Mouse (Mus musculus) layer of hippocampus, postnatal 10 days (tissue): ENCODE results near the gene Tpbpb. TPM values are rescaled to one million over a fixed set of nuclear protein-coding genes. Genes with fewer than 3 reads are reported as not detected.
"Not testable (repeated sequence)": the region's sequence is repeated elsewhere in the genome, so short reads cannot be mapped to it uniquely, and the experiment has no call there.

Source experiments
- DNase-seq, 2 experiments: peaks; one replicate each; pipeline ENCODE4 v3.0.0; 2021; ENCODE audit warnings: low spot score in 2 of 2
- long read RNA-seq: library from polyadenylated mRNA; stranded (forward); transcript quantifications from one replicate; pipeline ENCODE4 v2.0.0, GENCODE M21; 2023
- total RNA-seq, 2 experiments: library from RNA; stranded (reverse); gene quantifications; 2 replicates each; pipeline ENCODE4 v1.2.3; 2021

Gene Tpbpb
- not detected for total RNA-seq
- long read RNA-seq = 0 reads

GRCm38 (mm10) chr13:60904780-60905179 lies at the start of gene Tpbpb:
TSS of gene Tpbpb (minus strand) at chr13:60904880.
- not testable (repeated sequence) for DNase-seq

GRCm38 (mm10) chr13:60941884-60942283 lies 37.2 kb upstream of the Tpbpb start, which contains the start of gene Tpbpa:
TSS of gene Tpbpa (minus strand) at chr13:60941984.
- DNase-seq = not testable (repeated sequence)

GRCm38 (mm10) chr13:60936500-60936901 lies 31.8 kb upstream of the Tpbpb start, which contains the start of the genes Gm49391 and Ctla2a:
TSS of gene Gm49391 (minus strand) at chr13:60936571.
TSS of gene Ctla2a (minus strand) at chr13:60936625.
- DNase-seq = no peak

- not testable (repeated sequence) for DNase-seq
These were observed 30.8 kb upstream of the Tpbpb start, which contains the start of gene Gm49393 for GRCm38 (mm10) chr13:60935490-60935889. TSS of gene Gm49393 (minus strand) at chr13:60935590.

- no peak for DNase-seq
These were observed 7.4 kb downstream of the Tpbpb start, which contains the start of gene Ctla2b for GRCm38 (mm10) chr13:60897328-60897727. TSS of gene Ctla2b (minus strand) at chr13:60897447.

- DNase-seq = not testable (repeated sequence)
These were observed 7.9 kb downstream of the Tpbpb start, which contains the start of gene Gm49392 for GRCm38 (mm10) chr13:60896794-60897193. TSS of gene Gm49392 (minus strand) at chr13:60896894.

- DNase-seq = no peak
These were observed 9.1 kb downstream of the Tpbpb start for GRCm38 (mm10) chr13:60895406-60896160.

- DNase-seq = no peak
These were observed 12.4 kb downstream of the Tpbpb start for GRCm38 (mm10) chr13:60892301-60892700.

- DNase-seq = no peak
These were observed 40.4 kb downstream of the Tpbpb start, which contains the start of gene 4930486L24Rik for GRCm38 (mm10) chr13:60864281-60864680. TSS of gene 4930486L24Rik (minus strand) at chr13:60864475.

Other genes starting within 250 kb of the Tpbpb start
- gene BC051665, start 118.5 kb downstream of the Tpbpb start, total RNA-seq = not detected
- not detected for gene Ctsll3, start 102.0 kb downstream of the Tpbpb start, total RNA-seq
- not detected for gene 4930486L24Rik, start 40.4 kb downstream of the Tpbpb start, total RNA-seq
- gene Gm49392, start 8.0 kb downstream of the Tpbpb start, total RNA-seq = not detected
- gene Ctla2b, start 7.4 kb downstream of the Tpbpb start, total RNA-seq = 1 to 10 TPM; 2.0 to 2.6 TPM
- not detected for gene Gm49393, start 30.7 kb upstream of the Tpbpb start, total RNA-seq
- gene Gm49391, start 31.7 kb upstream of the Tpbpb start, total RNA-seq = 1 to 10 TPM in 1 of 2 experiments, not detected in 1; 2.1 TPM
- gene Ctla2a, start 31.7 kb upstream of the Tpbpb start, total RNA-seq = 10 to 100 TPM; 23.5 to 29.2 TPM
- gene Tpbpa, start 37.1 kb upstream of the Tpbpb start, total RNA-seq = not detected
- not detected for gene Ctsj, start 101.1 kb upstream of the Tpbpb start, total RNA-seq
- not detected for gene Ctsq, start 135.8 kb upstream of the Tpbpb start, total RNA-seq